Mouse (Mus musculus): ENCODE measurements at regions not wholly inside any gene's neighbourhood (a gene's known extent, or its start where the extent isn't known, plus 50 kb on each side); places are given as distances from the start of the nearest gene placed in this dataset.

- TF ChIP-seq CTCF (IDR thresholded peaks at IDR 0.05; ENCODE audit: control insufficient read depth, insufficient read depth, insufficient replicate concordance, low read depth, low read length), result no peak
- no peak for TF ChIP-seq POLR2A (IDR thresholded peaks at IDR 0.05; ENCODE audit: control insufficient read depth, low read depth, low read length)
Observed at GRCm38 (mm10) chr17:47249176-47249575, 119.5 kb upstream of the Mrps10 start.

Measured in testis, adult 2 months (tissue).